Mouse (Mus musculus) yolk sac, embryonic 10.5 days (tissue): ENCODE data around the gene Cyp39a1.

Experiments used
- DNase-seq: peaks from one replicate; pipeline ENCODE4 v3.0.0-alpha.2; 2017; ENCODE audit warnings: low spot score

The Cyp39a1 gene

DNA sequence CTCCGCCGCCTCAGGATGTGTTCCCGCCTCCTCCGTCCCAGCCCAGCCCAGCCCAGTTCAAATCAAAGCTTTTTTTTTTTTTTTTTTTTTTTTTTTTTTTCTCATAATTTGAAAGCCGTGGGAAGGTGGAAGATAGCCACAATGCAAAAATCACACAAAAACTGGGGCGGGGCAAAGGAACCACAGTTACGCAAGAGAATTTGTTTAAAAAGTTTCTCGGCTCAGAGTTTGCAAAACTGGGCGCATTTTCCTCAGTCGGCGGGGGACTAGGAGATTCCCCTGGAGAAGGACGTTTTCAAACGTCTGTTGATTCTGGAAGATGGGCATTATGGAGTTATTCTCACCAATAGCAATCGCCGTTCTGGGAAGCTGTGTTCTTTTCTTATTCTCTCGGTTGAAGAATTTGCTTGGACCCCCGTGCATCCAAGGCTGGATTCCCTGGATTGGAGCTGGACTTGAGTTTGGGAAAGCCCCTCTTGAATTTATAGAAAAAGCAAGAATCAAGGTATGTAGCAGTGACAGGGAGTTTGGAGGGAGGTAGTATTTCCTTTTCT is at the start of gene Cyp39a1:
TSS of gene Cyp39a1 (plus strand) at position 136 of the 554 bp plus-strand sequence.
- no peak for DNase-seq

DNA sequence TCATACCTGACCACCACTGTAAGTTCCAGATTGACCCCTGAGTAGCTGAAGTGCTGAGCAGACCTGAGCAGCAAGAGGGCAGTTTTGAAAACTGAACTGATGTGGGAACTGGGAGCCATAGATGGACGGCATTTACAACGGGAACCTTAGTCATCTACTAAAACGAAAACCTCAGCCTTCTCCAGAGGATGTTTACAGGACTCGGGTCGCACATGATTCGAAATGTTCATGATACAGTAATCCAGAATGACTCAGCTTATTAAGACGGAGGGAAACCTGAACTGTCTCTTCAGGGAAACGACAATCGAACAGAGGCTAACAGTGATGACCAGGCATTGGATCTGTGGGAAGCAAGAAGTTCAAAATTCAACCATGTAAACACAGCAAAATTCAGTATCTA is 48.1 kb upstream of the Cyp39a1 start:
- no peak for DNase-seq

DNA sequence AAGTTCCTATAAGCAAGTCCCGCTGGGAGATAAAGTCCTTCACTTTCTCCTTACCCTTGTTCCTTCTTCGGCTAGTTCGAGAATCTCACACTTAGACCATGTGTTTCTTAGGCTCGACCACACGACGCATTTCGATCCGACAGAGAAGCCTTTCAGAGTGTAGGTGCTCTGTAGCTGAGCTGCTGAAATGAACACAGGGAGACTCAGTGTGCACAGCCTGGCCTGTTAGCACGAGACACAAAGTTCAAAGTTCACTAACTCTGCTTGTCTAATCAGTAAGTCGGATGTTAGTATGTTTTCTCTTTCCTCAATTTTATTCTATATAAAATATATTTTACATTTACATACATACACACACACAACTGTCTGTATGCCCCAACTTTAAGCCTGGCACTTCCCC is 45.1 kb upstream of the Cyp39a1 start:
- DNase-seq: no peak

DNA sequence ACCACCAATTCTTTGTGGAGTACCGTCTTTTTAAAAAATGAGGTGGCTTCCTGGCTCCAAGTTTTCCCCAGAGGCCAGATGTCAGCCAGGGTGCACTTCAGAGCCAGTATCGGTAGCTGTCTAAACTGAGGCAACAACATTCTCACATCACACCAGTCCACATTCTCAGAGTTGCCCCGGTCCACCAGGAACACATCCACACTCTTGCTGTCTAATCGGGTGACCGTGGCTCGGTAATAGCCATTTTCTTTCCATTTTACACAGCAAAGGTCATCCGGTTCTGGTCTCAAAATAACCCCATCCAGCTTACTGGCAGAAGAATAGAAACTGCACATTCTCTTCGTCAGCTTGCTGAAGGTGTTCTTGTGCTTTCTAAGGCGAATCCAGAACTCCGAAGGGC is 39.0 kb upstream of the Cyp39a1 start:
- DNase-seq: no peak

DNA sequence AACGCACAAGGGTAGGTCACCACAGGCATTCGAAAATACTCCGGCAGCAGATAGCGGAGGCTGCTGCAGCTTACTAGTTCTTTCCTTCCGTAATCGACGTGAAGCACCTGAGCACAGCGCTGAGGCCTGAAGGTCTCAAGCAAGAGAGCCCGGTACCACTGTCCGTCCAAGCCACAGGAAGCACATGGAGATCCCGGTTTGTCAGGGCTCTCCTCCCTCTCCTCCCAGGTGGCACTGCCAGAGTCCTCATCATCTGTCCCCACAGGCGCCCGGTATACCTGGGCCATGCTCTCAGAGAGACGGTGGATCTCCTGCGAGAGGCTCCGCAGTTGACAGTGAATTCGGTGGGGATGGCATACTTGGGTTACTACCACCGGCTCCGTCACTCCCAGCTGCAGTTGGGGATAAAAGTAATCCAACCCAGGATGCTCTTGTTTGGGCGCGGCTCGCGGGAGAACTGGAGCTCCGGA is 38.2 kb upstream of the Cyp39a1 start:
- DNase-seq: no peak

DNA sequence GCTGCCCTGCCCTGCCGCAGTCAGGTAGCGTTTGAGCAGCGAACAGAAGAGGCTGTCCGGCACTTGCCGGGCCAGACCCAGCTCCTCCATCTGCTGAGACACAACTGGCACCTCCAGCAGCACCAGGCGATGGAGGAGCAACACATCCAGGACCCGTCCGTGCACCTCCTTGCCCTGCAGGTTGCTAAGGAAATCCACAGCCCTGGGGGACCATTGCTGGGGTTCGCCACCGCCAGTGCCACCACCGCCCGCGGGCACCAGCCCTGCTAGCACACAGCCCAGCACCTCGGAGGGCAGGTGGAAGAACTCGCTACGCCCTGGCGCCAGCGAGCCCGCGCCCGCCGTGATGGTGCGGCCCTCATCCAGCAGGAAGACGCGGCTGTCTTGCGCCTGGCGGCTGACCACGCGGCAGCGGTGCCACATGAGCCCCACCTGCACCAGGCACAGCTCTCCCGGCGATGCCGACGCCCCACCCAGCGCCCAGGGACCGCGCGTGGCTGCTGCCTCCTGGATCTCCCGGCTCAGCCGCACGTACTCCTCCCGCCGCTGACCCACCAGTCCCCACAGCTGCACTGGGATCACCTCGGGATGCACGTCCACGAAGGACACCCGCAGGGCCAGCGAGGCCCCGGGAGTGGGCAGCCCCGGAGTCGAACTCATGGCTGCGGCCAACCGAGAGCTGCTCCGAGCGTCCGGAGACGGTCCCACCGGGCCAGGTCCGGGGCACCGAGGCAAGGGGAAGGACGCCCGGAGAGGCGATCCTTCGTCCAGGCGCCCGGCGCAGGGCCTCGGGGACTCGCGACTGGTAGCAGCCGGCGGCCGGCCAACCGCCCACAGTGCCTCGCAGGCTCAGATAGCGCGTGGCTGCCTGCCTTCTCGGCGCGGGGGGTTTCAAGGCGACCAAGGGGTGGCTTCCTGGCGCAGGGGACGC is 37.5 kb upstream of the Cyp39a1 start, which contains the start of gene Tdrd6:
TSS of gene Tdrd6 (minus strand) at position 804 of the 931 bp plus-strand sequence.
- no peak for DNase-seq

DNA sequence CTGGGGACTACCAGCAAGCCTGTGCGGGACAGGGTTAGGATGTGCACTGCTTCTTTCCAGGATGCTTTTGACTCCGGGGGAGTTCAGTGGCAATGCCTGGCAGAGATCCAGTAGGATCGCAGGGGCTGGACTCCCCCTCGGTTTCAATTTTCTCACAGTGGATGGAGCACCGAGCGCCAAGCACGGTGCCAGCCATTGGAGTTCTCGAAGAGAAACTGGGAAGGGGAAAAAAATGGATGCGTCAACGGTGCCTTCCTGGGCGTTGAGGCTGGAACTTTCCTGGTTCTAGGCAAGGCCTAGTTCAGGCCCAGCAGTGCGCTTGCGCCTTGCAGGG is 36.8 kb upstream of the Cyp39a1 start:
- no peak for DNase-seq

DNA sequence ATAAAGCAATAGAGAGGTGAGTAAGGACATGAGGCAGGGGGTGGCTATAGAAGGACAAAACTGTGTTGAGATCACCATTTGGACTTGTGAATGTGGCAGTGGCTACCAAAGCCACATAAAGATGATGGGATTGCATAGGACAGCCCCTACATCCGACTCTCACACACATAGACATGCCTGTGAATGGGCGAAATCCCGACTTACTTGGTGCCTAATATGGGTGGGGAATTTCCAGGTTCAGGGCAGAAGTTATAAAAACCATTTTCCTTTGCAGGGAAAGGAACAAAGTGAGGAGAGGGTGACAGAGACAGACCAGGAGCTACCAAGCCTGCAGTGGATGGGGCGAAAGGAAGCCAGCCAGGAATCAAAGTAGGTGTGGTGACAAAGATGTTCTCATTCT is 30.1 kb upstream of the Cyp39a1 start:
- DNase-seq: no peak

DNA sequence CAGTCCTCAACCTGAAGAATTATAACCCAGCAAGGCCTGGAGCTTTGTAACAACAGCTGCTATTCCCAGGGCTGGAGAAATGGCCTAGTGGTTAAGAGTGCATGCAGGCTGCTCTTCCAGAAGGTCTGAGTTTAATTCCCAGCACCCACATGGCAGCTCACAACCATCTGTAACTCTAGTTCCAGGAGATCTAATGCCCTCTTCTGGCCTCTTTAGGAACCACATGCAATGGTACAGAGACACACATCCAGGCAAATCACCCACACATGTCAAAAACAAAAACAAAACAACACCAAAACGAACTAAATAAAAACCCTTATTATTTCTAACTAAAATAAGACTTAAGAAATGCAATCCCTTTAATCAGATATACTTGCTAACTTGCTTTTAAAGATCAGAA is 26.4 kb upstream of the Cyp39a1 start:
- DNase-seq: no peak

DNA sequence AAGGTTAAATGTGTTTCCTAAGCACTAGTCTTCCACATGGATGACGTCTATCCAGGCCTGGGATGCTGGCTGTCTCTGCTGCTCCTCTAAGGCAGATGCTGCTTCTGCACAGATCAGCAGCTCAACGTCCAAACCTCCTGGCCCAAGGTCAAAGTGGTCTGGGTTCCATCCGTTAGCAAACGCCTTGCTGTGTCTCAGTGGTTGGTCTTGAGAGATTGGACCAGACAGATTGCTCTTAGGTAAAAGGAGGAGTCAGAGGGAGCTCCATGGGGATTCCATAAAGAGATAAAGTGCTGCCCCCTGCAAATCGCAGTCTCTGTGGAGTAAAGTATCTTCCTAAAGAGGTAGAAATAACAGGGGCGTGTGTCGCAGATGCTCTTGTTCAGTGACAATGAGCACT is 24.0 kb upstream of the Cyp39a1 start:
- peak; percentile 9 for DNase-seq

DNA sequence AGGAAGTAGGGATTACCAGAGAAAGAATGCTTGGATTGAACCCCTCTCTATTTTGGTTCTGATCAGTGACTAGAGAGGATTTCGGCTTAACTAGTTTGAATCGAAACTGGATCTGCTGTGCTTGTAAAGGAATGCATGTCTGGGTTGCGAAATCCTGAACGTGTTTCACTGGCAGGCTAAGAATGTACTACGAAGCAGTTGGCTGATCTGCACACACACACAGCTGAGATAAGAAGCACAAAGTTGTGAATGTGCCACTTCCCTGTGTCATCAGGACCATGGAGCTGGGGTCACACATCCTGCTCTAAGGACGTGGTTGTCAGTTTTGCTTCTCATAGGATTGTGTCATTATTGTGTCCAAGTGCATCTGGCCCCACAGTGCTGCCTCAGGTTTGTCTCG is 22.9 kb upstream of the Cyp39a1 start:
- peak; percentile 50 for DNase-seq

DNA sequence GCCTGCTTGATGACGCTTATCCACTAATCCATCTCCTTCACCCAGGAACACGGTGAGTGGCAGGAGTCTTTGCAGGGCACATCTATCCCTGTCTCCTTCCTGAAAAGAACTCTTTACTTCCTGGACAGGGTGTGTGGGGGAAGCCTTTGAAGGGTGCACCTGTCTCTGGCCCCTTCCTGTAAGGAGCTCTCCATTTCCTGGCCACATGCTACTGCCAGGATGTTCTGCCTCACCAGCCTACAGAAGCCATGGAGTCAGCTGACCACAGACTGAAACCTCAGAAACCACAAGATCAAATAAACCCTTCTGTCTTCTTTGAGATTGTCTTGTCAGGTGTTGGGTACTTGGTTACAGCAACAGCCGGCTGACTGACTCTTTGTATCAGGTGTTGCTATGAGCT is 22.1 kb upstream of the Cyp39a1 start:
- DNase-seq: no peak

DNA sequence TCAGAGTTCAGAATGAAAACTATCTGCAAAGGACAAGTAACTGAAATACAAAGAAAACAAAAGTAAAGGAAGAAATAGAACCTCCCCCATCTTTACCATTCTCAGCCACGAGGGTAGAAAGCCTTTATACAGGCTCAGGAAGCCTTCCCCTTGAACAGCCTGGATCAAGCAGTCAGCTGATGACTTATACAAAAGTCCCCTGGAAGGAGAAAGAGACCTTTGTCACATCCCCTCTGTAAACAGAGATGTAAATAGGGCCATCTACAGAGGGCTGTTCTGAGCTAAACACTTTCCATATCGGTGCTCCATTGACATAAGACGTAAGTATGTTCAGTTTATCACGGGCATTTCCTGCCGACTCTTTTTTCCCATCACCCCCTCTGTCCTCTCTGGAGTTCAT is 20.3 kb upstream of the Cyp39a1 start:
- DNase-seq: no peak

DNA sequence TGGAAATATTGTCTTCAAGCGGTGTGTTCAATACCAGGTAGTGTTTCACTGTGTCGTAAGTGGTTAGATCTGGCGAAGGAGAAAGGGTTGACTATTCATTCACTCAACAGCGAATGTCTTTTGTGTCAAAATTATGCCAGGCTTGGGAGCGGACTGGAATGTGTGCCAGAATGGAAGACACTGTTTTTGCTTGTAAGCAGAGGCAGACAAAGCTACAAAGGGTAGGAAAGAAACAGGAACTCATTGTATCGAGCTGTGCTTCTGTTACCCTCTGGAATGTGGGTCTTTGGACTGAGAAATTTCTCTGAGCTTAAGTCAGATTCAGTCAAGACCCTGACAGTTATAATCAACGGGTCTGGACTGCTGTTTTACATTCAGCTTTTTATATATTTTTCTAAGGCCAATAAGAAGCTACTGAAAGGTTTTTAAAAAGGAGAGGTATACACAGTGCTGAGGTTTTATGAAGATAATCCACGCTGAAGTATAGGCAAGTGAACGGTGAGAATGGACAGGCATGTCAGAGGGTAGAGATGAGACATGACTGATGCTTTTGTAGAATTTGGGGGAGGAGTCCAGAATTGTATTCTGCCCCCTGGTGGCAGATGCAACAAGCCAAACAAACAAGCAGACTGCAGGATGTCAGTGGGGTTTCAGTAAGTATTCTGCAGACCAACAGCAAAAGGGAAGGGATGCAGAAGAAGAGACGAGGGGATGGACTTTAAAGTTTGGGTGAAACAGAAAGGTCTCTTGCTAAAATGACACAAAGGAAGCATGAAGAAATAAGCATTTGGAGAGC is 17.4 kb upstream of the Cyp39a1 start:
- DNase-seq: no peak

DNA sequence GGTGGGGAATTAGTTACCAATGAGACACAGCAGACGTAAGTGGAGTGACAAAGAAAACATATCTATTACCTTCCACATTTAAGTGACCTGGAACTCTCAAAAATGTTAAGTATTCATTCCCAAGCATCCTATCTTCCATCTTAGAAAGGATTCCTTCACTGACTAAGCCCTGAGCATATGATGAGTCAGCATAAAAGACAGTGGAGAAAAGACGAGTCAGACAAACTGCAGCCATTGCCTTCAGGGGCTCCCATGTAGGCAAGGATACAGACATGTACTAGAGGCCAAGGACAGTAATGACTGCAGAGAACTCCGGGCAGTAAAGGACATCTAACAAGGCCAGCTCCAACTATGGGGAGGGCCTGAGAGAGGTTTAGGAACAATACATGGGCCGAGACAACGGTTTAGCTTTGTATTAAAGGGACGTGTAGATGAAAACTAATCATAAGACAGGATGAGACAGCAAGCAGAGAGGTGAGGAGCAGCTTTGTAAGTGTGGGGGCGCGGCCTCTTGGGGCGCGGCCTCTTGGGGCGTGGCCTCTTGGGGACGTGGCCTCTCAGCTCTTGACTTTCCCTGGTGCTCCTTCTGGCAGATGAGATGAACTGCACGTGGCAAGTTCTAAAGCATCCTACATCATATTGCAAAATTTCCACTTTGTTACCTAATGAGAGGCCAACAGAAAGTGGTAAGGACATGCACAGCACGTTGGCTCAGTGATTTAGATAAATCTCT is 15.7 kb upstream of the Cyp39a1 start:
- no peak for DNase-seq

DNA sequence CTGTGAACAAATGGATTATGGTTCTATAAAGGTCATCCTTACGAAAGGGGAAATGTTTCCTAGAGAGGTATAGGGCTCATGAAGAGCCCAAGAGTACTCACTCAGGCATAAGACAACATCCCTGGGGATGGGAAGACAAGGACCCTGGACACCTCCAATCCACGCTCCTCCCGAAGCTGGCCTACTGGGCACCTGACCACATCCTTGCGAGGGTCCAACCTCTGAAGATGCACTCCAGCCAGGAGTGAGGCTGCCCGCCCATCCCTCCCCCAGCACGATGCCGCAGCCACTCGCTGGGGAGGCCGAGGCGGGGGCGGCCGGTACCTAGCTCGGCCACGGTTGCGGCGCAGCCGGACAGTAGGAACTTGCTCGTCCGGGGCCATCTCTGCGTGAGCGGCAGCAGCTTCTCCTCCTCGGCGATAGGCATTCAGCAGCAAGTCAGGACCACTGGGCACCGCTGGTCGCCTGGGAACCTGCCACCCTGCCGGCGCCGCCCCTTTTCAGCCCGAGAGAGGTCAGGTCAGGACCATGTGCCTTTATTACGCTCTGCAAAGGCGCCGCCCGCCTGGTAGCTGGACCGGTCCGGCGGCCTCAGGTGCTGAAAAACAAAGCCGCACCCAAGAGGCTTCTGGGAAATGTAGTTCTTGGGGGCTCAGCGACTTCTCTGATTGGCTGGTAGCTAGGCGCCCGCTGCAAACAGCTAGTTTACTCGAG is 492 bp upstream of the Cyp39a1 start, which contains the start of gene Slc25a27:
TSS of gene Slc25a27 (minus strand) at position 639 of the 714 bp plus-strand sequence.
- peak; percentile 93 for DNase-seq

DNA sequence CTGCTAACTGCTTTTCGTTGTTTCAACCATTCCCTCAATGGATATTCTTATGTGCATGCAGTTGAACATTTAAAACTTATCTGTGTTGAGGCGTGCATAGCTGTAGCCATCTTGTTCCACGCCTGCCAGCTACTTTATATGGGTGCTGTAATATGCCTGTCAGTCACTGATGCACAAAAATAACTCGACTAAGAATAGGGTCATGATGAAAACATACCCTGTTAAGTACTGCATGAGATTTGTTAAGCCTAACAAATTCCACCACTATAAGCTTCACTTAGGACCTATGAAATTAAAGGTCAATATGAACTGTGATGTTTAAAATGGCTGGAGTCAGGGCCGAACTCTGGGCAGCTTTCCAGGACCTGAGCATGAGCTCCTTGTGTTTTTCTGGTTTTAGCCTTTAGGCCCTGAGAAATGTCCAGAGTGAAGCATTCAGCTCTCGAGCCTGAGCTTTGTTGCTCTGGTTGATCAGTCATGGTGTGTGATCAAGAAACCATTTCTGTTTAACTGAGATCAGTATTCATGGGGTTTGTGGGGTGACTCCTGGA is 2.0 kb downstream of the Cyp39a1 start:
- no peak for DNase-seq

DNA sequence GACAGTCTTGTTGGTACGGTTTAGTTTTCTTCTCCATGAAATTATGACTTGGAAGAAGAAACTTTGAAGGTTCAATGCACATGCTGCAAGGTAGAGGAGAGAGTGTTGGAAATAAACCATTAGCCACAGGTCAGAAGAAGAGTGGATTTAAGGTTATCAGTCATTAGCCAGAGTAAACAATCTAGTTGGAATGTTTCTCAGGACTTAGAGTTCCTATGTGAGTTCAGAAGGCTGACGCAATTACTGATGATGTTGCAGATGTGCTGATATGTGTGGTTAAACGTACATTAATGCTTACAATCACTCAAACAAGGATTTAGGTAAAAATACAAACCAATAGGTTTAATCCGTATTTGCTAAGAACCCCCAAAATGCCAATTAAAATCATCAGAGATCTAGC is 4.7 kb downstream of the Cyp39a1 start:
- no peak for DNase-seq

DNA sequence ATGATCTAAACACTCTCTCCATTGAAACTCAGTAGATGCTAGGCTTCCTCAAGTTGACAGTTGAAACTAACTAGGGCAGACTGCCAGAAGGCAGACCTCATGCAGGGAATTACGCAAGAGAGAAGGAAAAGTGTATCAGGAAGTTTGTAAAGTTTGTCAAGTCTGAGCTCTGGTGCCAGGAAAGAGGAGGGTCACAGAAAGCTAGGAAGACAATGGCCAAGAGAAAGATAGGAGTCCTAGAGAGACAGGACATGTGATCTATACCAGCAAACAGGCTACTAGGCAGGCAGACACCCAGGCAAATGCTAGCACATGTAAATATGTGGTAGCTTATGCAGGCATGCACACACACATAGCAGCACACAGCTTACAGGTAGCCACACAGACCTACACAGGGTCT is 8.0 kb downstream of the Cyp39a1 start:
- no peak for DNase-seq

DNA sequence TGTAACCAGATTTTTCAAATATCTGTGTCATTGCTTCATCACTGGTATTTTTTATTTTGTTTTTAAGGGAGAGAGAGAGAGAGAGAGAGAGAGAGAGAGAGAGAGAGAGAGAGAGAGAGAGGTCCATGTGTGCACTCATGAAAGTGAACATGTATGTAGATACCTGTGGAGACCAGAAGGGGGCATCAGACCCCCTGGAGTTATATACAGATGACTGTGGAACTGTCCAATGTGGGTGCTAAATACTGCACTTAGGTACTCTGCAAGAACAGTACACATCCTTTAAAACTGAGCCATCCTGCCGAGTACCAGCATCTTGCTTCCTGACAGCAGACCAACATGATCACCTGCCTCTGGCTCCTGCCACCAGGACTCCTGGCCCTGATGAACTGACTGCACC is 9.0 kb downstream of the Cyp39a1 start:
- no peak for DNase-seq

DNA sequence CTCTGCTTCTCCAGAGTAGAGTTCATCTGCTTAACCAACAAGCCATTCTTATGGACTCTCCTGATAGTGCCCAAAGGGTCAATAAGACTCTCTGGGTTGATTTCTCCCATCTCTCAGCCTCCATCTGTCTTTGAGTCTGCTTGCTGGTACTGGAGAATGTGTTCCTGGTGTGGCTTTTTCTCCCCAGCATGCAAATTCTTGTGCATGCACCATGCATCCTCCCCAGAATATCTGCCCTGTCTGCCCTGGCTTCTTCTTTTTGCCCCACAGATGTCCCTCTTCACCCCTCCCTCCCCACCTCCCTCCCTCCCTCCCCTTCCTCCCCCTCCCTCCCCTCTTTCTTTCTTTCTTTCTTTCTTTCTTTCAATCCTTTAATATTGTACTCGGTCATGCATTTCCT is 10.1 kb downstream of the Cyp39a1 start:
- DNase-seq: no peak
